Mouse (Mus musculus): Measurements from ENCODE around the gene Pycr1. TPM values are rescaled to one million over a fixed set of nuclear protein-coding genes. Genes with fewer than 3 reads are reported as not detected.

Pycr1 gene
- polyA plus RNA-seq (2014; fragmentation: Nextera tagmentation; extraction: Ambion mirVana), result 17.1 and 22.3 TPM in 2 replicates

DNA sequence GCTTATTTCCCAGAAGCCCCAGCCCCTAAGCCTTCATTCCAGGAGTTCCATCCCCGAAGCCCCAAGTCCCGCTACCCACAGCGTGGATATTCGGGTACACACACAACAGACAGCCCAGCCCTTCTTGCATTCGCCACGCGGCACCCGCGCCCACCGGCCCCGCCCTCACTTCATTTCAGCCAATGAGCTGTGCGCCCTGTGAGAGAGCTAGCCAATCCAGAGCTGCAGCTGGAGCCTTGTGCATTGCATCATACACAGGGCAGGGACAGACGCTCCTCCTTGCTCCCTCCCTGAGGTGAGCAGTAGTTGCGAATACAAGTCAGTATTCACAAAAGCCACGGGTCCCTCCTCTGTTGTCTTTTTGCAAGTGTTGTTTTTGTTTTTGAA, at the start of gene Pycr1:
Pycr1 (minus strand) TSS at position 169 of the 387 bp plus-strand sequence.
- H3K27ac ChIP-seq (replicated peaks in 1 of 2; ENCODE audit: control insufficient read depth in 1 of 2, insufficient read depth in 1 of 2, low read depth in 2 of 2, low read length in 2 of 2), result no peak within 1 kb of the TSS; a peak in 1 of 4 replicates
- peak within 1 kb of the TSS; percentile 78 for H3K9ac ChIP-seq (ENCODE audit: low read length)
- ATAC-seq (ENCODE audit: insufficient number of reproducible peaks, insufficient read depth, low FRiP score, low read depth), result peak; percentile 96
- no peaks in the 10 kb centered on the region for H3K9me3 ChIP-seq (ENCODE audit: control insufficient read depth, low read length)
- peaks cover 13 to 17% of the 10 kb centered on the region in 2 experiments for H3K4me1 ChIP-seq (ENCODE audit: control insufficient read depth in 2 of 2, insufficient read depth in 2 of 2, low read length in 2 of 2)
- H3K4me2 ChIP-seq (ENCODE audit: low read length), result peak within 1 kb of the TSS; percentile 91
- peak within 1 kb of the TSS; percentile 52 for H3K4me3 ChIP-seq (ENCODE audit: control insufficient read depth in 1 of 2, insufficient read depth in 1 of 2, low read depth in 1 of 2, low read length in 2 of 2)
- no peaks in the 10 kb centered on the region for H3K27me3 ChIP-seq (ENCODE audit: control insufficient read depth, insufficient read depth, low read length)
- 1% methylated on average over 15 of the region's 15 CpGs for WGBS
- no peaks in the 10 kb centered on the region for H3K36me3 ChIP-seq (ENCODE audit: control insufficient read depth, insufficient read depth, low read length)

DNA sequence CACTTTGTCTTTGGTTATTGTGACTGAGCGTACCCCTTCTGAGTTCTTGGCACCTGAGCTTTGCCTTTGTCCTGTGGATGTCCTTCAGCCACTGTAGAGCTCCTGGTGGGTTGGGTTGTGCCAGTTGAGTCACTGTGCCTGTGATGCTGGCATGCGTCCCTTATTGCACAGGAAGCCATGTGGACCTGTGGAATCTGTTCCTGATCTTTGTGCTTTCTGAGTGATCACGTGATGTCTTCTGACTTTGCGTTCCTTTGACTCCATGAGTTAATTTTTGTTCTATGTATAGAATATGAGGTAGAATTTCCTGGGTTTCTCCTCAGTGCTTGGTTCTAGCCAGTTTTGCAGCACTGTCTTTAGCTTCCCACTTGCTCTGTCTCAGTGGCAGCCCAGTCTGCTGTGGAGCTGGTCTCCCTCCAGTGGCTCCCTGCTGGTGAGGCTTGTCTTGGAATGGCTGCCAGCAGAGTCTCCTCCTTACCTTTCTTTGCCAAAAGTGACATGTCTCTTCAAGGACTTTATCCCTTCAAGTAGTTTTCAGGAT, 49.0 kb upstream of the Pycr1 start:
- Histone ChIP-seq H3K9ac (ENCODE audit: low read length) (no peak overlapping the region), H3K9me3 (ENCODE audit: control insufficient read depth, low read length) (no peaks in the 10 kb centered on the region), H3K4me1 (ENCODE audit: control insufficient read depth in 2 of 2, insufficient read depth in 2 of 2, low read length in 2 of 2) (peaks cover 21 to 37% of the 10 kb centered on the region in 2 experiments), H3K36me3 (ENCODE audit: control insufficient read depth, insufficient read depth, low read length) (peaks cover 41% of the 10 kb centered on the region), H3K4me2 (ENCODE audit: low read length) (no peak overlapping the region), H3K27ac (replicated peaks in 1 of 2; ENCODE audit: control insufficient read depth in 1 of 2, insufficient read depth in 1 of 2, low read depth in 2 of 2, low read length in 2 of 2) (peak overlapping the region; percentile 10 to 62; a peak in 3 of 4 replicates), H3K27me3 (ENCODE audit: control insufficient read depth, insufficient read depth, low read length) (no peaks in the 10 kb centered on the region), H3K4me3 (ENCODE audit: control insufficient read depth in 1 of 2, insufficient read depth in 1 of 2, low read depth in 1 of 2, low read length in 2 of 2) (no peak overlapping the region)
- no peak for ATAC-seq (ENCODE audit: insufficient number of reproducible peaks, insufficient read depth, low FRiP score, low read depth)
- WGBS, result 81% methylated on average over 4 of the region's 4 CpGs

DNA sequence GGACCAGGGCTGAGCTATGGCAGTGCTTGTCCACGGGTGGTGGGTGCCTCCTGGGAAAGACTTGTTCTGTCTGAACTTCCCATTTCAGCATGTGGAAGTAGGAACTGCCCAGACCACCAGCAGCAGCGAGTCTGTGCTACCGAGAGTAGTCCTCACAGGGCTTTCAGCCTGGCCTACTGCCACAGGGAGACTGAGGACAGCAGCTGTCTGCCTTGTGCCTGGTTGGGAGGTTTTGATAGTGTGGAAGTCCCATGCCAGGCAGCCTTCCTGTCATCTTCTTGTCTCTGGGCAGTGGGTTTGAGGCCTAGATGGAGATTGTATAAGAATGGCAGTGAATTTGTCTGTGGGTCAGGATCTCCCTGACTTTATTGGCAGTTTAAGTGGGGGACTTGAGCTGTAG, 45.8 kb upstream of the Pycr1 start:
- H3K27me3 ChIP-seq (ENCODE audit: control insufficient read depth, insufficient read depth, low read length), result no peaks in the 10 kb centered on the region
- peaks cover 10 to 15% of the 10 kb centered on the region in 2 experiments; a peak in 3 of 4 replicates for H3K4me1 ChIP-seq (ENCODE audit: control insufficient read depth in 2 of 2, insufficient read depth in 2 of 2, low read length in 2 of 2)
- no peak overlapping the region for H3K4me2 ChIP-seq (ENCODE audit: low read length)
- ATAC-seq (ENCODE audit: insufficient number of reproducible peaks, insufficient read depth, low FRiP score, low read depth), result no peak
- no peak overlapping the region for H3K4me3 ChIP-seq (ENCODE audit: control insufficient read depth in 1 of 2, insufficient read depth in 1 of 2, low read depth in 1 of 2, low read length in 2 of 2)
- 86% methylated on average over 3 of the region's 3 CpGs for WGBS
- no peak overlapping the region for H3K9ac ChIP-seq (ENCODE audit: low read length)
- H3K36me3 ChIP-seq (ENCODE audit: control insufficient read depth, insufficient read depth, low read length), result peaks cover 52% of the 10 kb centered on the region
- H3K9me3 ChIP-seq (ENCODE audit: control insufficient read depth, low read length), result no peaks in the 10 kb centered on the region
- H3K27ac ChIP-seq (replicated peaks in 1 of 2; ENCODE audit: control insufficient read depth in 1 of 2, insufficient read depth in 1 of 2, low read depth in 2 of 2, low read length in 2 of 2), result no peak overlapping the region

DNA sequence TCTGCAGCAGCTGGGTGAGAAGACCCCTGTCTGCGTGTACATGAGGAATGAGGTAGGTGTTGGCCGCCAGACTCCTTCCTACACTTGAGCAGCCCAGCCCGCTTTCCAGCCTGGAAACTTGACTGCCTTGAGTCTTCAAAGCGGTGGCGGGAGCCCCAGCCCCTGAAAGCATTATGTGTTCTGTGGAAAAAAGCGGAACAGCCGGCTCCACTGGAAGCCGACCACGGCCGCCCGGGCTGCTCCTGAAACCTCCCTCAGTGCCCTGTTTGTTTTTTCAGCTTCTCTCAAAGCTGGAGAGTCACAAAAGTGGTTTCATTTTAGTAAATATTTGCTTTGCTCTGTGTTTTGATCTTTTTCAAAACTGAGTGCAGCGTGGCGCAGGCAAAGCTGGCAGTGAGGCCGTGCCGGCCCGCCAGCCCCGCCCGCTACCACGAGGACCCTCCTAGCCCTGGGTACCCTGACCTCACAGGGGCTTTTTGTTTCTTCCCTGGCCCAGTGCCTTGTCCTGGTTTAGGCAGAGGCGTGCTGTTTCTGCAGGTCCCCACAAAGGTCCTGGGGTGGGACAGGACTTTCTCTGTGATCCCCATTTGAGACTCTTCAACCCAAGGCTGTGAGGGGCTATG, 43.2 kb upstream of the Pycr1 start:
- Histone ChIP-seq H3K36me3 (ENCODE audit: control insufficient read depth, insufficient read depth, low read length) (peaks cover 65% of the 10 kb centered on the region), H3K4me2 (ENCODE audit: low read length) (no peak overlapping the region), H3K4me1 (ENCODE audit: control insufficient read depth in 2 of 2, insufficient read depth in 2 of 2, low read length in 2 of 2) (peaks cover 2 to 4% of the 10 kb centered on the region in 2 experiments; a peak in 2 of 4 replicates), H3K9me3 (ENCODE audit: control insufficient read depth, low read length) (no peaks in the 10 kb centered on the region), H3K9ac (ENCODE audit: low read length) (no peak overlapping the region), H3K27me3 (ENCODE audit: control insufficient read depth, insufficient read depth, low read length) (no peaks in the 10 kb centered on the region), H3K4me3 (ENCODE audit: control insufficient read depth in 1 of 2, insufficient read depth in 1 of 2, low read depth in 1 of 2, low read length in 2 of 2) (no peak overlapping the region), H3K27ac (replicated peaks in 1 of 2; ENCODE audit: control insufficient read depth in 1 of 2, insufficient read depth in 1 of 2, low read depth in 2 of 2, low read length in 2 of 2) (peak overlapping the region in 1 of 2 experiments; percentile 19; a peak in 1 of 4 replicates)
- 91% methylated on average over 20 of the region's 20 CpGs for WGBS
- no peak for ATAC-seq (ENCODE audit: insufficient number of reproducible peaks, insufficient read depth, low FRiP score, low read depth)

DNA sequence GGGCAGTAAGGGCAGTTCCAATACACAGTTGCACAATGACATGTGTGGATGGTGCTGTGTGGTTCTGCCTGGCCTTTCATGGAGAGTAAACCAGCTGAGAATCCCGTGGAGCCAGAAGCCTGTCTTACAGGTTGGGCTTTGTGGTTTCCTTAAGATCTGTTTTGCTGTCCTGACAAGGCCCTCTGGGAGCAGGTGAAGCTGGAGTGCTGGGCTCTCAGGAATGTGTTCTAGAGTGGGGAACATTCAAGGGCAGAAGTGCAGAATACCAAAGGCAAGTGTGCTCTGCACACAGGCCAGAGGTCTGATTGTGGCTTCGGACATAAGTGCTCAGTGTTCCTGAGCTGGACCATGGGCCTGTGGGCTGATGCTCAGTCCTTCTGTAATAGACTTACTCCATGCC, 41.1 kb upstream of the Pycr1 start:
- Histone ChIP-seq H3K36me3 (ENCODE audit: control insufficient read depth, insufficient read depth, low read length) (peaks cover 76% of the 10 kb centered on the region), H3K27me3 (ENCODE audit: control insufficient read depth, insufficient read depth, low read length) (no peaks in the 10 kb centered on the region), H3K4me2 (ENCODE audit: low read length) (no peak overlapping the region), H3K4me3 (ENCODE audit: control insufficient read depth in 1 of 2, insufficient read depth in 1 of 2, low read depth in 1 of 2, low read length in 2 of 2) (no peak overlapping the region), H3K9me3 (ENCODE audit: control insufficient read depth, low read length) (no peaks in the 10 kb centered on the region), H3K9ac (ENCODE audit: low read length) (no peak overlapping the region), H3K27ac (replicated peaks in 1 of 2; ENCODE audit: control insufficient read depth in 1 of 2, insufficient read depth in 1 of 2, low read depth in 2 of 2, low read length in 2 of 2) (no peak overlapping the region), H3K4me1 (ENCODE audit: control insufficient read depth in 2 of 2, insufficient read depth in 2 of 2, low read length in 2 of 2) (peaks cover 2 to 4% of the 10 kb centered on the region in 2 experiments; a peak in 2 of 4 replicates)
- ATAC-seq (ENCODE audit: insufficient number of reproducible peaks, insufficient read depth, low FRiP score, low read depth), result no peak
- 74% methylated on average over 2 of the region's 2 CpGs for WGBS

DNA sequence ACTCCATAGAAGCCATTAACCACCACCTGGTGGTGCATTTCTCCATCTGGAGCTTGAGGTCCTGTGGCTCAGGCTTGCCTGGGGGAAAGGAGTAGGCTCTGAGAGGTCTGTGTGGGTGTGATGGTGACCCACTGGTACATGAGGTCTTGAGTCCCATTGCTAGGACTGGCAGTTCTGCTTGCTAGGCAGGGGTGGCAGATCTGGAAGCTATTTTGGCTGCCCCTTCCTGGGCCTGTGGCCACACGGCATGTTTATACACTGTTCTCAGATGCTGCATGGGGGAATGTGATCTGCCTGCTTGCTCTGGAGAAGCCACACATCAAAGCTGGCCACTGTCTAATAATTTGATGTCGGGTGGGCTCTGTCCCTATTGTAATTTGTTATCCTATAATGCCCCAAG, 40.5 kb upstream of the Pycr1 start:
- Histone ChIP-seq H3K4me2 (ENCODE audit: low read length) (no peak overlapping the region), H3K27ac (replicated peaks in 1 of 2; ENCODE audit: control insufficient read depth in 1 of 2, insufficient read depth in 1 of 2, low read depth in 2 of 2, low read length in 2 of 2) (no peak overlapping the region), H3K36me3 (ENCODE audit: control insufficient read depth, insufficient read depth, low read length) (peaks cover 76% of the 10 kb centered on the region), H3K9me3 (ENCODE audit: control insufficient read depth, low read length) (no peaks in the 10 kb centered on the region), H3K4me3 (ENCODE audit: control insufficient read depth in 1 of 2, insufficient read depth in 1 of 2, low read depth in 1 of 2, low read length in 2 of 2) (no peak overlapping the region), H3K4me1 (ENCODE audit: control insufficient read depth in 2 of 2, insufficient read depth in 2 of 2, low read length in 2 of 2) (peaks cover 2 to 4% of the 10 kb centered on the region in 2 experiments; a peak in 2 of 4 replicates), H3K27me3 (ENCODE audit: control insufficient read depth, insufficient read depth, low read length) (no peaks in the 10 kb centered on the region), H3K9ac (ENCODE audit: low read length) (no peak overlapping the region)
- ATAC-seq (ENCODE audit: insufficient number of reproducible peaks, insufficient read depth, low FRiP score, low read depth), result no peak
- WGBS, result 83% methylated on average over 2 of the region's 2 CpGs

DNA sequence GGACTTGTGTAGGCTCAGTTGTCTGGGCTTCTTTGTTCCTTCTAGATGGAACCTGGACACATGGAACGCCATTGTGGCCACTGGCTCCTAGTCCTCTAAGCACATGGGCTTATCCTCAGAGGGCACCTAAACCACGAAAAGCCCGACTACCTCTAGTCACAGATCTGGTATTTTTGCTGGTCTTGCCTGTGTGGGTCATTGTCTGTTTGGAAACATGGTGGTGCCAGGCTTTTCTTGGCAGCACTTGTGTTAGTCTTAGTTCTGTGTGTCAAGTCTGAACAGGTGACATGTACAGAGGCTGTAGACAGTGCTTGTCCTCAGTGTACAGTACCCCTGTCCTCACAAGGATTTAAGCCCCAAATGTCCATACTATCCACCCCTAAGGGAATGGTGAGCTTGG, 40.0 kb upstream of the Pycr1 start:
- no peak overlapping the region for H3K4me3 ChIP-seq (ENCODE audit: control insufficient read depth in 1 of 2, insufficient read depth in 1 of 2, low read depth in 1 of 2, low read length in 2 of 2)
- no peaks in the 10 kb centered on the region for H3K9me3 ChIP-seq (ENCODE audit: control insufficient read depth, low read length)
- peaks cover 2 to 4% of the 10 kb centered on the region in 2 experiments; a peak in 2 of 4 replicates for H3K4me1 ChIP-seq (ENCODE audit: control insufficient read depth in 2 of 2, insufficient read depth in 2 of 2, low read length in 2 of 2)
- 89% methylated on average over 3 of the region's 3 CpGs for WGBS
- H3K36me3 ChIP-seq (ENCODE audit: control insufficient read depth, insufficient read depth, low read length), result peaks cover 76% of the 10 kb centered on the region
- ATAC-seq (ENCODE audit: insufficient number of reproducible peaks, insufficient read depth, low FRiP score, low read depth), result no peak
- no peak overlapping the region for H3K9ac ChIP-seq (ENCODE audit: low read length)
- H3K4me2 ChIP-seq (ENCODE audit: low read length), result no peak overlapping the region
- no peaks in the 10 kb centered on the region for H3K27me3 ChIP-seq (ENCODE audit: control insufficient read depth, insufficient read depth, low read length)
- no peak overlapping the region for H3K27ac ChIP-seq (replicated peaks in 1 of 2; ENCODE audit: control insufficient read depth in 1 of 2, insufficient read depth in 1 of 2, low read depth in 2 of 2, low read length in 2 of 2)
